Mouse (Mus musculus) adrenal gland, adult 2 months (tissue): Measurements from ENCODE around the gene Ercc6l. TPM values are rescaled to one million over a fixed set of nuclear protein-coding genes. Genes with fewer than 3 reads are reported as not detected.
"Not testable (repeated sequence)": the region's sequence is repeated elsewhere in the genome, so short reads cannot be mapped to it uniquely, and the experiment has no call there.

Experiments used
- DNase-seq: peaks from one replicate; pipeline ENCODE4 v3.0.0; 2021
- polyA plus RNA-seq: library from polyadenylated mRNA; depleted of rRNA; stranded (reverse); fragments of >200 nt; gene quantifications from 2 replicates; pipeline ENCODE4 v1.2.3, GENCODE M21; 2012; rRNA removed
- total RNA-seq, 2 experiments: library from RNA; stranded (reverse); gene quantifications; 2 replicates each; pipeline ENCODE4 v1.2.3; 2021

Ercc6l gene
- total and polyA plus RNA-seq, 3 experiments = 0.28 to 0.63 TPM; not detected in 1

- DNase-seq = not testable (repeated sequence)
Observed at GRCm38 (mm10) chrX:102109349-102109748, 47.5 kb downstream of the Ercc6l start.

DNA sequence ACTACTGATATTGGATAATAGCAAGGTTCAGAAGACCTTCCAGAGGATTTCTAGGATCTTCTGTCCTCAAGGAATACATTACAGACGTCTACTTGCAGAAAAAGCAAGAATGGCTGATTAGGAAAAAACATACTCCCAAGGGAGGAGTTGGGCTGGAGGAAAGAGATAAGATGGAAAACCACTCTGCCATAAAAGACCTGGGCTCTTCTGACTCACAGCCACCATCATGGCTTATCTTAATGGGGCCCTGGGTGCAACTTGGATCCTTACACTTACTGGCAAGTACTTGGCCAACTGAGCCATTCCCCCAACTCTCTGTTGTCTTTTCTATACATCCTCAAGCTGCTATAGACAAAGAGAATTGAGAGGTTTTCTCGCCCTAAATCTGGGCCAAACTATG is 53.1 kb downstream of the Ercc6l start:
- not testable (repeated sequence) for DNase-seq

DNA sequence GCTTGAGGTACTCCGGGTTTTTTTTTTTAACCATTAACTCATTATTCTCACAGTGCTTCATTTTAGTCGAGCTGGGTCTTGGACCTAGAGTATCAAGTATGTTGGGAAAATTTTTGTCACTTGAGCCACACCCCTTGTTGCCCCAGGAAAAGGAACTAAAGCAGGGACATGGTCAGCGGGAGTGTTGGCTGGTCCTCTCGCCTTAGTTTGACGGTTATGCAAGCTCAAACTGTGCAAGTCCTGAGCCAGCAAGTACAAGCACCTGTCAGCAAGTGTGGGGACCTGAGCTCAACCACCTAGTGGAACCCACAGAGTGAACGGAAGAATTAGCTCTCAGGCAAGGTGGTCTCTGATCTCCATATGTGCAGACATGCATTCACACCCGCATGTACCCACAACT is 55.0 kb downstream of the Ercc6l start:
- DNase-seq = no peak

GRCm38 (mm10) chrX:102094381-102094904 is 62.4 kb downstream of the Ercc6l start:
- DNase-seq = no peak

Other genes starting within 250 kb of the Ercc6l start
- 1 to 10 TPM; 7.7 to 8.6 TPM for gene Rtl5, start 85.8 kb downstream of the Ercc6l start, total RNA-seq
- 8.2 and 9.8 TPM in 2 replicates for gene Rtl5, start 85.8 kb downstream of the Ercc6l start, polyA plus RNA-seq
- gene Pin4, start 37.6 kb downstream of the Ercc6l start, total RNA-seq = 10 to 100 TPM; 65.5 to 72.8 TPM
- gene Pin4, start 37.6 kb downstream of the Ercc6l start, polyA plus RNA-seq = not detected in 2 replicates
- 1,000 to 10,000 TPM in 1 of 2 experiments, 100 to 1,000 TPM in 1; 708 to 1,084 TPM for gene Rps4x, start 32.3 kb upstream of the Ercc6l start, total RNA-seq
- 48.9 and 54.2 TPM in 2 replicates for gene Rps4x, start 32.3 kb upstream of the Ercc6l start, polyA plus RNA-seq
- 10 to 100 TPM in 1 of 2 experiments, 1 to 10 TPM in 1; 1.2 to 19.3 TPM for gene Cited1, start 95.1 kb upstream of the Ercc6l start, total RNA-seq
- 2.3 and 25.2 TPM in 2 replicates for gene Cited1, start 95.1 kb upstream of the Ercc6l start, polyA plus RNA-seq